ENCODE assay signal across 7 mouse cellular contexts in the genomic region with DNA sequence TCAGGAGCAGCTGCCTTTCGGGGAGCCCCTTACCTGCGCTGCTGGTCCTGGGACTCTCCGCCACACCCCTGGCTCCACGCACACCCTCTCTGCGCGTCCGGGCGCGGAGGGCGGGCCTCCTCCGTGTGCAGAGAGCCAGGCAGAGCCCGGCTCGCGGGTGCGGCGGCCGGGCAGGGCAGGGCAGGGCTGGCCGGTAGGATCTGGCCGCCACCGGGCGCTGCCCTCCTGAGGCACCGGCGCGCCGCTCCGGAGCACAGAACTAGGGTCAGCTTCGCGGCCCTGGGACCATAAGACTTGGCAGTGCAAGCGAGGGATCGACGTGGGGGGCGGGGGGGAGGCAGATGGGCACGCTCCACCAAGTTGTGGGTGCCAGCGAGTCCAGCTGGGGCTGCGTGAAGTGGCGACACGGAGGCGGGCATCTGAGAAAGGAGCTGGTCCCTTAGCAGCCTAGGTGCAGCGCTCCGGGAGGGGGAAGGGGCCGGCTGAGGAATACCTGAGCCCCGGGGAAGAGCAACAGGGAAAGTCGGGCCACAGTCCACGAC. TPM values are rescaled to one million over a fixed set of nuclear protein-coding genes. Genes with fewer than 3 reads are reported as not detected.
DNase-seq lines count a peak whose midpoint lies in the region; ATAC-seq lines count a peak whose summit lies in the region.

Tmem171 (minus strand) TSS at position 62 of the 542 bp plus-strand sequence.

- peaks cover 18% of the 10 kb centered on the region for H3K27me3 ChIP-seq in hindbrain, embryonic 11.5 days (ENCODE audit: control insufficient read depth, insufficient read depth, low read length)
- H3K27me3 ChIP-seq in limb, embryonic 12.5 days = peaks cover 75% of the 10 kb centered on the region
- H3K27me3 ChIP-seq in midbrain, embryonic 14.5 days (ENCODE audit: control insufficient read depth, insufficient read depth, low read length) = peaks cover 13% of the 10 kb centered on the region

- peak; percentile 31 for DNase-seq in adrenal gland, postnatal 25 days
- DNase-seq in embryo, embryonic 11 days = peak; percentile 55
- DNase-seq in hindbrain, embryonic 11.5 days (ENCODE audit: low spot score) = peak; percentile 37
- DNase-seq in midbrain, embryonic 14.5 days = peak; percentile 37
- no peak for DNase-seq in gastrocnemius, postnatal 4 days (ENCODE audit: low spot score in 2 of 2)
- DNase-seq in gastrocnemius, postnatal 25 days = no peak

- H3K4me3 ChIP-seq in hindbrain, embryonic 11.5 days (ENCODE audit: low read depth, low read length) = peak within 1 kb of the TSS; percentile 27
- peak within 1 kb of the TSS; percentile 44 for H3K4me3 ChIP-seq in limb, embryonic 12.5 days (replicated peaks)
- H3K4me3 ChIP-seq in midbrain, embryonic 14.5 days (replicated peaks; ENCODE audit: low read depth, low read length) = peak within 1 kb of the TSS; percentile 35

- ATAC-seq in hindbrain, embryonic 11.5 days (ENCODE audit: low FRiP score) = no peak
- 0 out of 2 replicates have a peak, but pooled peaks have one; percentile 26 for ATAC-seq in limb, embryonic 12.5 days (ENCODE audit: insufficient number of reproducible peaks, insufficient read depth, low FRiP score, low TSS enrichment, low read depth)
- ATAC-seq in midbrain, embryonic 14.5 days (ENCODE audit: low FRiP score, low TSS enrichment) = no peak

- H3K4me1 ChIP-seq in hindbrain, embryonic 11.5 days (replicated peaks; ENCODE audit: control insufficient read depth, insufficient read depth, low read length) = no peaks in the 10 kb centered on the region
- H3K4me1 ChIP-seq in limb, embryonic 12.5 days (replicated peaks) = peaks cover 18% of the 10 kb centered on the region
- H3K4me1 ChIP-seq in midbrain, embryonic 14.5 days (ENCODE audit: control insufficient read depth, insufficient read depth, low read length) = peaks cover 7% of the 10 kb centered on the region

- H3K27ac ChIP-seq in hindbrain, embryonic 11.5 days (ENCODE audit: low read depth, low read length) = no peak within 1 kb of the TSS
- no peak within 1 kb of the TSS for H3K27ac ChIP-seq in limb, embryonic 12.5 days
- H3K27ac ChIP-seq in midbrain, embryonic 14.5 days (replicated peaks; ENCODE audit: low read depth, low read length) = no peak within 1 kb of the TSS

- H3K9me3 ChIP-seq in hindbrain, embryonic 11.5 days (ENCODE audit: control insufficient read depth, low read length) = no peaks in the 10 kb centered on the region
- no peaks in the 10 kb centered on the region for H3K9me3 ChIP-seq in limb, embryonic 12.5 days
- H3K9me3 ChIP-seq in midbrain, embryonic 14.5 days (ENCODE audit: control insufficient read depth, low read length) = no peaks in the 10 kb centered on the region

- H3K36me3 ChIP-seq in hindbrain, embryonic 11.5 days (ENCODE audit: control insufficient read depth, insufficient read depth, low read length) = no peaks in the 10 kb centered on the region
- no peaks in the 10 kb centered on the region for H3K36me3 ChIP-seq in limb, embryonic 12.5 days
- no peaks in the 10 kb centered on the region for H3K36me3 ChIP-seq in midbrain, embryonic 14.5 days (ENCODE audit: control insufficient read depth, insufficient read depth, low read length)

- H3K9ac ChIP-seq in hindbrain, embryonic 11.5 days (ENCODE audit: low read depth, low read length) = peak within 1 kb of the TSS; percentile 29
- peak within 1 kb of the TSS; percentile 63 for H3K9ac ChIP-seq in limb, embryonic 12.5 days (replicated peaks)
- H3K9ac ChIP-seq in midbrain, embryonic 14.5 days (replicated peaks; ENCODE audit: low read length) = peak within 1 kb of the TSS; percentile 38

- WGBS in hindbrain, embryonic 11.5 days = 6% methylated on average over 42 of the region's 44 CpGs
- 2% methylated on average over 44 of the region's 44 CpGs for WGBS in limb, embryonic 12.5 days
- WGBS in midbrain, embryonic 14.5 days = 7% methylated on average over 44 of the region's 44 CpGs

- H3K4me2 ChIP-seq in hindbrain, embryonic 11.5 days (replicated peaks; ENCODE audit: low read depth, low read length) = peak within 1 kb of the TSS; percentile 64
- peak within 1 kb of the TSS; percentile 79 for H3K4me2 ChIP-seq in limb, embryonic 12.5 days
- peak within 1 kb of the TSS; percentile 60 for H3K4me2 ChIP-seq in midbrain, embryonic 14.5 days (ENCODE audit: low read length)

RNA-seq across cellular contexts. Expression of gene Tmem171, which starts in this region (rescaled TPM):
- not detected in 2 replicates for total RNA-seq in adrenal gland, postnatal 25 days (2021)
- polyA plus RNA-seq in hindbrain, embryonic 11.5 days (2014; fragmentation: Nextera tagmentation; extraction: Ambion mirVana) = not detected in 2 replicates
- 0.18 TPM in 1 of 2 replicates, not detected in the other for polyA plus RNA-seq in limb, embryonic 12.5 days (2016; fragmentation: Nextera tagmentation; extraction: Ambion mirVana)
- not detected in 2 replicates for polyA plus RNA-seq in midbrain, embryonic 14.5 days (2014; fragmentation: Nextera tagmentation; extraction: Ambion mirVana)
- not detected for total RNA-seq in gastrocnemius, postnatal 4 days (2021)
- total RNA-seq in gastrocnemius, postnatal 25 days (2021) = 1 to 10 TPM in 1 of 2 experiments, not detected in 1; 3.4 TPM

Comparison
In these comparisons a context has a peak if more than half of its experiments do, and no peak if none do; other contexts are left out.
1. Peak in DNase-seq in adrenal gland, postnatal 25 days; RNA of the gene not detected or under 1 TPM.
2. Peak in DNase-seq, H3K4me3 ChIP-seq, H3K9ac ChIP-seq and H3K4me2 ChIP-seq in hindbrain, embryonic 11.5 days; RNA of the gene not detected or under 1 TPM.
3. Peak in ATAC-seq, H3K4me3 ChIP-seq, H3K9ac ChIP-seq and H3K4me2 ChIP-seq in limb, embryonic 12.5 days; RNA of the gene not detected or under 1 TPM.
4. Peak in DNase-seq, H3K4me3 ChIP-seq, H3K9ac ChIP-seq and H3K4me2 ChIP-seq in midbrain, embryonic 14.5 days; RNA of the gene not detected or under 1 TPM.